Comparison of ENCODE assay signal across 20 mouse cellular contexts in genomic region chr7:72990559-72991429, GRCm38 (mm10).
DNase-seq lines count a peak whose midpoint lies in the region; ATAC-seq and TF ChIP-seq lines count a peak whose summit lies in the region.
"Had no signal": no experiment of that assay in that cellular context is flagged by ENCODE, and none has a peak within 500 bp of the region (broad histone marks: within the 10 kb centered on the region; RNA-seq: fewer than 3 reads in every experiment).

No protein-coding gene starts in this region.

- H3K4me3 ChIP-seq in kidney, embryonic 16.5 days (ENCODE audit: low read length): no peak overlapping the region
- H3K4me3 ChIP-seq in midbrain, postnatal 0 days (ENCODE audit: low read depth, low read length): no peak overlapping the region
- H3K4me3 ChIP-seq in midbrain, embryonic 13.5 days (replicated peaks): no peak overlapping the region
- H3K4me3 ChIP-seq in intestine, embryonic 15.5 days (replicated peaks): no peak overlapping the region
- H3K4me3 ChIP-seq in forebrain, embryonic 13.5 days: no peak overlapping the region
- H3K4me3 ChIP-seq: embryonic facial prominence, embryonic 15.5 days; heart, embryonic 12.5 days; hindbrain, embryonic 13.5 days; left cerebral cortex, adult 2 months; liver, embryonic 12.5 days; neural tube, embryonic 13.5 days had no signal

- no peak overlapping the region for H3K4me2 ChIP-seq in kidney, embryonic 16.5 days (replicated peaks; ENCODE audit: low read depth, low read length)
- no peak overlapping the region for H3K4me2 ChIP-seq in midbrain, postnatal 0 days (ENCODE audit: low read depth, low read length, poor library complexity, severe bottlenecking)
- no peak overlapping the region for H3K4me2 ChIP-seq in midbrain, embryonic 13.5 days (replicated peaks)
- no peak overlapping the region for H3K4me2 ChIP-seq in intestine, embryonic 15.5 days (replicated peaks)
- no peak overlapping the region for H3K4me2 ChIP-seq in forebrain, embryonic 13.5 days
- H3K4me2 ChIP-seq: embryonic facial prominence, embryonic 15.5 days; heart, embryonic 12.5 days; hindbrain, embryonic 13.5 days; liver, embryonic 12.5 days; midbrain, embryonic 11.5 days; neural tube, embryonic 13.5 days had no signal

- no peaks in the 10 kb centered on the region for H3K27me3 ChIP-seq in kidney, embryonic 16.5 days (ENCODE audit: insufficient read depth, low read length)
- H3K27me3 ChIP-seq in midbrain, postnatal 0 days (ENCODE audit: insufficient read depth, low read length): no peaks in the 10 kb centered on the region
- H3K27me3 ChIP-seq in midbrain, embryonic 13.5 days: no peaks in the 10 kb centered on the region
- H3K27me3 ChIP-seq in intestine, embryonic 15.5 days (replicated peaks): no peaks in the 10 kb centered on the region
- H3K27me3 ChIP-seq in forebrain, embryonic 13.5 days: no peaks in the 10 kb centered on the region
- H3K27me3 ChIP-seq: embryonic facial prominence, embryonic 15.5 days; heart, embryonic 12.5 days; hindbrain, embryonic 13.5 days; liver, embryonic 12.5 days; neural tube, embryonic 13.5 days had no signal

- 33% methylated on average over 8 of the region's 8 CpGs for WGBS in kidney, embryonic 16.5 days
- 78% methylated on average over 8 of the region's 8 CpGs for WGBS in midbrain, postnatal 0 days
- WGBS in midbrain, embryonic 13.5 days: 83% methylated on average over 8 of the region's 8 CpGs
- WGBS in intestine, embryonic 15.5 days: 30% methylated on average over 8 of the region's 8 CpGs
- WGBS in forebrain, embryonic 13.5 days: 91% methylated on average over 8 of the region's 8 CpGs

- TF ChIP-seq CTCF in midbrain, postnatal 0 days (IDR thresholded peaks at IDR 0.05): no peak

- DNase-seq in kidney, adult 11 months: peak; percentile 16
- peak; percentile 19 for DNase-seq in midbrain, postnatal 0 days (ENCODE audit: low spot score)
- DNase-seq in layer of hippocampus, postnatal 36 days: no peak
- DNase-seq: adrenal gland, adult 8-10 months; cerebellum, adult 9-10 months; heart, postnatal 14 days; lung, adult 2 months; spleen, adult 18-20 months; thymus, adult 18-20 months had no signal

- H3K4me1 ChIP-seq in kidney, embryonic 16.5 days (ENCODE audit: insufficient read depth, low read length): no peaks in the 10 kb centered on the region; the same call in 1 of the 2 replicates
- H3K4me1 ChIP-seq in midbrain, postnatal 0 days (ENCODE audit: insufficient read depth, low read length): no peaks in the 10 kb centered on the region
- H3K4me1 ChIP-seq in midbrain, embryonic 13.5 days (replicated peaks): no peaks in the 10 kb centered on the region
- no peaks in the 10 kb centered on the region for H3K4me1 ChIP-seq in intestine, embryonic 15.5 days (replicated peaks)
- no peaks in the 10 kb centered on the region for H3K4me1 ChIP-seq in forebrain, embryonic 13.5 days
- H3K4me1 ChIP-seq: embryonic facial prominence, embryonic 15.5 days; heart, embryonic 12.5 days; hindbrain, embryonic 13.5 days; liver, embryonic 12.5 days; neural tube, embryonic 13.5 days had no signal

- peaks cover 4% of the 10 kb centered on the region; the same call in 1 of the 2 replicates for H3K9me3 ChIP-seq in kidney, embryonic 16.5 days (ENCODE audit: low read length)
- H3K9me3 ChIP-seq in midbrain, postnatal 0 days (ENCODE audit: low read length): no peaks in the 10 kb centered on the region
- 0 out of 2 replicates have a peak, but pooled peaks cover 2% of the 10 kb centered on the region for H3K9me3 ChIP-seq in midbrain, embryonic 13.5 days
- no peaks in the 10 kb centered on the region for H3K9me3 ChIP-seq in intestine, embryonic 15.5 days
- H3K9me3 ChIP-seq in forebrain, embryonic 13.5 days (replicated peaks): 0 out of 2 replicates have a peak, but pooled peaks cover 8% of the 10 kb centered on the region
- H3K9me3 ChIP-seq: embryonic facial prominence, embryonic 15.5 days; heart, embryonic 12.5 days; hindbrain, embryonic 13.5 days; neural tube, embryonic 13.5 days had no signal

- H3K27ac ChIP-seq in kidney, embryonic 16.5 days (ENCODE audit: low read length): no peak overlapping the region
- no peak overlapping the region for H3K27ac ChIP-seq in midbrain, postnatal 0 days (ENCODE audit: low read depth, low read length)
- no peak overlapping the region for H3K27ac ChIP-seq in midbrain, embryonic 13.5 days
- H3K27ac ChIP-seq in intestine, embryonic 15.5 days: no peak overlapping the region
- H3K27ac ChIP-seq in forebrain, embryonic 13.5 days: no peak overlapping the region
- H3K27ac ChIP-seq: embryonic facial prominence, embryonic 15.5 days; hindbrain, embryonic 13.5 days; left cerebral cortex, adult 2 months; liver, embryonic 12.5 days; neural tube, embryonic 13.5 days had no signal

- no peak overlapping the region for H3K9ac ChIP-seq in kidney, embryonic 16.5 days (replicated peaks; ENCODE audit: low read length)
- no peak overlapping the region for H3K9ac ChIP-seq in midbrain, postnatal 0 days (replicated peaks; ENCODE audit: low read length, poor library complexity, severe bottlenecking)
- H3K9ac ChIP-seq in midbrain, embryonic 13.5 days (replicated peaks): no peak overlapping the region
- no peak overlapping the region for H3K9ac ChIP-seq in intestine, embryonic 15.5 days
- no peak overlapping the region for H3K9ac ChIP-seq in forebrain, embryonic 13.5 days
- H3K9ac ChIP-seq: embryonic facial prominence, embryonic 15.5 days; heart, embryonic 12.5 days; hindbrain, embryonic 13.5 days; liver, embryonic 12.5 days; neural tube, embryonic 13.5 days had no signal

- no peak for ATAC-seq in kidney, embryonic 16.5 days (ENCODE audit: low FRiP score, low TSS enrichment)
- ATAC-seq in midbrain, postnatal 0 days (ENCODE audit: low FRiP score): no peak
- no peak for ATAC-seq in midbrain, embryonic 13.5 days
- peak; percentile 95 for ATAC-seq in intestine, embryonic 15.5 days
- ATAC-seq in forebrain, embryonic 13.5 days: no peak
- ATAC-seq: liver, embryonic 12.5 days had no signal

- H3K36me3 ChIP-seq in kidney, embryonic 16.5 days (ENCODE audit: insufficient read depth, low read length): no peaks in the 10 kb centered on the region
- no peaks in the 10 kb centered on the region for H3K36me3 ChIP-seq in midbrain, postnatal 0 days (ENCODE audit: insufficient read depth, low read length)
- no peaks in the 10 kb centered on the region for H3K36me3 ChIP-seq in midbrain, embryonic 13.5 days
- H3K36me3 ChIP-seq in intestine, embryonic 15.5 days: no peaks in the 10 kb centered on the region
- no peaks in the 10 kb centered on the region for H3K36me3 ChIP-seq in forebrain, embryonic 13.5 days (ENCODE audit: poor library complexity, severe bottlenecking)
- H3K36me3 ChIP-seq: embryonic facial prominence, embryonic 15.5 days; heart, embryonic 12.5 days; hindbrain, embryonic 13.5 days; liver, embryonic 12.5 days; neural tube, embryonic 13.5 days had no signal

Comparison
In these comparisons a context has a peak if more than half of its experiments do, and no peak if none do; other contexts are left out.
1. DNase-seq: peak in kidney, adult 11 months (single experiment) and midbrain, postnatal 0 days (single experiment); none in layer of hippocampus, postnatal 36 days (0 of 2).